Mouse (Mus musculus): ENCODE data around the gene 1190007I07Rik. TPM values are rescaled to one million over a fixed set of nuclear protein-coding genes. Genes with fewer than 3 reads are reported as not detected.

Gene 1190007I07Rik
- total RNA-seq (2014; fragmentation: Nextera tagmentation) (67.2 and 73.5 TPM in 2 replicates), total RNA-seq (2017) (75.8 and 104 TPM in 2 replicates)

GRCm38 (mm10) chr10:82622671-82623552 is at the start of gene 1190007I07Rik:
TSS of gene 1190007I07Rik (minus strand) at chr10:82623228.
- ATAC-seq (replicated peaks; ENCODE audit: poor library complexity, severe bottlenecking), result peak; percentile 91

GRCm38 (mm10) chr10:82670205-82670604 is 47.2 kb upstream of the 1190007I07Rik start:
- ATAC-seq (replicated peaks; ENCODE audit: poor library complexity, severe bottlenecking), result peak; percentile 62

DNA sequence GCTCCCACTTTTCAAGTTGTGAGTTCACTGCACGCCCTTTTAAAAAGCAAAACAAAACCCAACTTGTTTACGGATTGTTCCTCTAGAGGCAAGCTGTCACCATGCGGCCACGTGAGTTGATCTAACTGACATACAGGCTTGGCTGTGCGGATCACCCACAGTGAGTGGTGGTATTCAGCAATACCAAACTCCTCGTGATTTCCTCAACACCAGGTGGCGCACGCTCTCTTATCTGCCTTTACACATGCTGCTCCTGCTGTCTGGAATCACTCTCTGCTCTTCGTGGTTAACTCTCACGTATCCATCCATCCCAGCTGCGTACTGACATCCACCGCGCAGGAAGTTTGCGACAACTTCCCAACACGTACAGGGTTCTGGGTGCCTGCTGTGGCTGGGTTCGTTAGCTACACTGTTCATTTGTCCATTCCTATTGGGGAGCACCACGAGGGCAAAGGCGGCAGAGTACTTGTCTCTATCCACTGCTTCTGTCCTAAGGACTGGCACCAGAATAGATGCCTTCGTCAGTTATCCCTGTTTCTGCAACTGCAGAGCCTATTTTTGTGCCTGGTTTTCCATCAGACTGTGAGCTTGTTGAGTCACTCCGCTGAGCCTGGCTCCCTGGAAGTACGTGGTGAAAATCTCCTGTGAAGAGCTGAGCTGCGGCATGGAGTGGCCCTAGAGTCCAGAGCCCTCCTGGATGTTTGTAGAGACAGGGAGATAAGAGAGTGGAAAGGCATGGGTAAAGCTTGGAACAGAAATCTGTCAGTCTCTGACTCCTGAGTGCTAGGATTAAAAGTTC is 43.6 kb upstream of the 1190007I07Rik start:
- ATAC-seq (replicated peaks; ENCODE audit: poor library complexity, severe bottlenecking), result peak; percentile 84

DNA sequence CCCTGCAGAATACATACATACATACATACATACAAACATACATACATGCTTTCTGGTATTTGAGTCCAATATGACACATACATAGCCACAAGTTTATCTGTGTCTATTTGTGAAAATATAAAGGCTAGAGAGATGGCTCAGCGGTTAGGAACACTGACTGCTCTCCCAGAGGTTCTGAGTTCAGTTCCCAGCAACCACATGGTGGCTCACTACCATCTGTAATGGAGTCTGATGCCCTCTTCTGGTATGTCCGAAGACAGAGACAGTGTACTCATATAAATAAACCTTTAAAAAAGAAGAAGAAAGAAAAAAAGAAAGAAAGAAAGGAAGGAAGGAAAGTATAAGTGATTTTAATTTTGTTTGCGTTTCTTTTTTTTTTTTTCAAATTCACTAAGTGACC is 42.9 kb upstream of the 1190007I07Rik start:
- ATAC-seq (replicated peaks; ENCODE audit: poor library complexity, severe bottlenecking), result no peak

- ATAC-seq (replicated peaks; ENCODE audit: poor library complexity, severe bottlenecking), result no peak
These were observed 40.3 kb upstream of the 1190007I07Rik start for GRCm38 (mm10) chr10:82663289-82663688.

- ATAC-seq (replicated peaks; ENCODE audit: poor library complexity, severe bottlenecking), result peak; percentile 62
These were observed 39.4 kb upstream of the 1190007I07Rik start for GRCm38 (mm10) chr10:82662267-82662990.

DNA sequence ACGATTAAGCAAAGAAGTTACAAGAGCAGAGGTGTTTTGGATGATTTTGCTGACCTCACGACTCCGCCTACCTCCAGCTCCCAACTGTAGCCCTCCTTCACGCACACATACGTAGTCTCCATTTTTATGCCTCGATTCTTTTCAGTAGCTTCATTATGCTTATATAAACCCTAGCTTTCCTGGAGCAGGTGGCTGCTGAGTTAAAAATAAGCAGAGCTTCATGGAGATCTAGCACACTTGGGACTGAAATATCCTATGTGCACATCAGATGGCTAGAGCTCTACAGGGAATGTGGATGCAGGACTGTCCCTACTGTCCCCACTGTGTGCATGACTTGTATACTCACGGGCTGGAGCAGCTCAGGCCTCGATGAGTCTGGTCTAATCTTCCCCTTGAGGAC is 38.8 kb upstream of the 1190007I07Rik start:
- ATAC-seq (replicated peaks; ENCODE audit: poor library complexity, severe bottlenecking), result no peak

DNA sequence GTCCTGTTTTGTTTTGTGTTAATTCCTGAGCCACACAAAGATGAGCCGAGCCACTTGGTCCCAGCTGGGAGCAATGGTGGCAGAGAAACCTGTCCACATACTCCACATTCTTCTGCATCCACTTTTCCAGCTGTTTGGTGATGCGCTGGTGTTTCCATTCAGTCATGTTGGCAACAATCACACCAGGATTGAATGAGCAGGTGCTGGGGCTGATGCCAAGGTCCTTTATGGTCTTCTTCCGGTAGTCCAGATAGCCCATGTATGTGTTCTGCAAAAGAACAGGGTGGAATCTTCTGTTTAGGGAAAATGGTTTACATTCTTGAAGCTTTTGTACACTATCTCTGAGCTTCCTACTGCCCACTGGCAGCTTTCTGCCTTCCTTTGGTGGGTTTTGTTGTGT is 31.6 kb upstream of the 1190007I07Rik start:
- no peak for ATAC-seq (replicated peaks; ENCODE audit: poor library complexity, severe bottlenecking)

GRCm38 (mm10) chr10:82652625-82653024 is 29.6 kb upstream of the 1190007I07Rik start:
- ATAC-seq (replicated peaks; ENCODE audit: poor library complexity, severe bottlenecking), result no peak

DNA sequence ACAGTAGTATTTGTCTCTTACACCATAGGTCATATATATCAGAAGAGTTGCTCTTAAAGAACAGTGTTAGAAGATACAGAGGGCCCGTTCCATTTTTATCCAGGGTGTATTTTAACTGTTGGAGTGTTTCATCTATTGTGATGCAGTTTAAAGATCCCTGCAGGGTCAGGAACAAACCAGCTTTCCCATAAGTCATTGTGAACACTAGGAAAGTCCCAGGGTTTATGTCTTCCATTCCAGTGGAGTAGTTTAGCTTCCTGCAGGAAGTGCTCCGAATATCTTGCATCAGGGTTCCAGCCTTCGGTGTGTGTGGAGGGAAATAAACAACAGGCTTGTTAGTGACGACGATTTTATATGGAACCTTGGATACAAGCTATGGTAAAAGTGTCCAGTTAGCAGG is 28.2 kb upstream of the 1190007I07Rik start:
- ATAC-seq (replicated peaks; ENCODE audit: poor library complexity, severe bottlenecking), result no peak

DNA sequence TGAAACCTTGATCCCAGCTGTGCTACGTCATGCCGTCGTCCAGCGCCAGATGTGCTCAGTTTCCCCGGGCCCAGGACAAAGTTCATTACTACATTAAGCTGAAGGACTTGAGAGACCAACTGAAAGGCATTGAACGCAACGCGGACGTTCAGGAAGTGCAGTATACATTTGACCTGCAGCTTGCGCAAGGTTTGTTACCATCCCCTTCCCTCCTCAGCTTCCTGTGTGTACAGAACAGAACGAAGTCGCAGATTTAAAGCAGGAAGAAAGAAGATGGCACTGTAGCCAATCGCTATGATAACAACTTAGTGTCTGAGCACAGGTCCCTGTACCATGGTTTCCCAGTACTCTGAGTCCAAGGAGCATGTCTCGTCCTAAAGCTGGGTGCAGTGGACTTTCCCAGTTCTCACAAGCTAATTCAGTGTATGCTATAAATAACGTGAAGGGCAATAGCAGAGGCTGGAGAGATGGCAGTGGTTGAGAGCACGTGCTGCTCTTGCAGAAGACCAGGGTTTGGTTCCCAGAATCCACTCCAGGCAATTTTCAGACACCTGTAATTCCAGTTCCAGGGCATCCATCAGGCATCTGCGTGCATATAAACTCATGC is 24.3 kb upstream of the 1190007I07Rik start:
- ATAC-seq (replicated peaks; ENCODE audit: poor library complexity, severe bottlenecking), result peak; percentile 99

DNA sequence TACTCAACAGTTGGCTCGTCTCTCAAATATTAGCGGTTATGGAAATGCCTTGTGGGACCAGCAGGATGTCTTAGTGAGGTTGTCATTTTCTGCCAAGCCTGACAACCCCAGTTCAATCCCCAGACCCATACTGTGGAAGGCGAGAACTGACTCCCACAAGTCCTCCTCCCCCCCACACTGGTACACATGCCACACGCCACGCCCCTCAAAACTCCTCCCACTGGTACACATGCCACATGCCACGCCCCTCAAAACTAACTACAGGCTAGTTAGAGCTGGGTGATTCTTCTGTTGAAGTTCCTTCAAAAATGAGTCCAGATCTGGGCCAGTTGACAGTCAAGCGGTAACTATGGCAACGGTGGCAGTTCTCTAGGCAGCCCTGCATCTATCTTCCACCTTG is 23.1 kb upstream of the 1190007I07Rik start:
- ATAC-seq (replicated peaks; ENCODE audit: poor library complexity, severe bottlenecking), result 0 out of 2 replicates have a peak, but pooled peaks have one; percentile 28

GRCm38 (mm10) chr10:82641481-82641880 is 18.5 kb upstream of the 1190007I07Rik start:
- ATAC-seq (replicated peaks; ENCODE audit: poor library complexity, severe bottlenecking), result no peak

DNA sequence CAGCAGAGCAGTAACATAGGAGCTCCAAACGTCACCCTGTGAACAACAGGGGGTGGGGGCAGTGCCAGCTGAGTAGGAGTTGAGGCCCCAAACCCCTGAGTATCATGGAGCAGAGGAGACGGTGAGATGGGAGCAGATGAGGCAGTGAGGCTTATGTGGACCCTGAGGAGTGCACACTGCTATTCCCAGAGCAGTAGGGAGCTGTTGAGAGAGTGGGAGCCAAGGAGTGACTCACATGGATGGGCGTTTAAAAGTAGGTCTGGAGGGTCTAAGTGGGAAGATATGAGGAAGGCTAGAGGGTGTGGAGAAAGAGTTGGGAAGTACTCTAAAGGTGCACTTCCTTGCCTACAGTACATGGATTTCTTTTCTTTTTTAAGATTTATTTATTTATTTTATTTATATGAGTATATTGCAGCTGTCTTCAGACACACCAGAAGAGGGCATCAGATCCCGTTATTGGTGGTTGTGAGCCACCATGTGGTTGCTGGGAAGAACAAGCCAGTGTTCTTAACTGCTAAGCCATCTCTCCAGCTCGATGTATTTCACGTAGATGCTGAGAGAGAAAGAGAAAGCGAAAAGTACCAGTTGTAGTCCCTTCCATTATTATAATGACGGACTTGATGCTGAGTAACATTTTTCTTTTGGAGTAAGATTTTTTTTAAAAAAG is 16.1 kb upstream of the 1190007I07Rik start:
- ATAC-seq (replicated peaks; ENCODE audit: poor library complexity, severe bottlenecking), result no peak

- ATAC-seq (replicated peaks; ENCODE audit: poor library complexity, severe bottlenecking), result no peak
These were observed 13.3 kb upstream of the 1190007I07Rik start for GRCm38 (mm10) chr10:82636321-82636720.

DNA sequence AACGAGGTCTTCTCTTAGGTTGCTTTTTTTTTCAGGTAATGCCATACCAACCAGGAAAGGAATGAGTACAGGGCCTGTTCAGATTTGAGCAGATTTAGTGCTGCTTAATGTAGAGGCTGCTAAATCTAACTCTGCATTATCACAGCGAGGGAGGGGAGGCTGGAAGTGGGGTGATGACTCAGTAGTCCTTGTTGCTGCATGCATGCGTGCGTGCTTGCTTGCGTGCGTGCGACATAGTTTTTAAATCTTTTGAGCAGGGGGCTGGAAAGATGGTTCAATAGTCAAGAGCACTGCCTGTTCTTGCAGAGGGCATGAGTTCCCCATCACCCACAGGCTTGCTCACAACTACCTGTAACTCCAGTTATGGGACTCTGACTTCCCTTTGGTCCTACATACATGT is 11.3 kb upstream of the 1190007I07Rik start:
- no peak for ATAC-seq (replicated peaks; ENCODE audit: poor library complexity, severe bottlenecking)

DNA sequence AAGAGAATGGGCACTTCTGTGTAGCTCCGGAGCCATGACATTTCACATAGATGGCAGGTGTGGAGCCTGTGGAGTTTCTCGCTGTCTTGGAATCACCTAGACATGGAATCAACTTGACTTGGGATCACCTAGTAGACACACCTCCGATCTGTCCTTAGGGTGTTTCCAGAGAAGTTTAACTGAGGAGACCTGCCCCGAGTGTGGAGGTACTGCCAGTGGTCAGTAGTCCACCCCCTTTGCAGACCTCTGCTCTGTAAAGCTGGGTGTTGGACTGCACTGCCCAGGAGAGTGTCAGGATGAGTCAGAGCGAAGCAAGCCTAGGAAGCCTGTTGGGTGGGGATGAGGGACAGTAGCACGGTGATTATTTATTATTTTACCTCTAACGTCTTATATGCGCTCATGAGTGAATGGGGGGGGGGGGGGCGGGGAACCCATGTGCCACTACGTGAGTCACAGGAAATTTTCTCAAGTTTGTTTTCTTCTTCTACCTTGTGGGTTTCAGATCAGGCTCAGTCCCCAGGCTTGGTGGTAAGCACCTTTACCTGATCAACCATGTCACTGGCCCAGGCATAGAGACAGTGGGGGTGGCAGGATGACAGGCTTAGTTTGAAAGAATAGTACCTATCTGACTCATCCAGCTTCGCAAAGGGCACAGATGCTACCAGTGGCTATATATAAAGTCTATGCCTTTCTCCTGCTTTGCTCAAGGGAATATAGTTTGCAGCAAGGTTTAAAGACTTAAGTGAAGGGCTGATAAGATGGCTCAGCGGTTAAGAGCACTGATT is 9.7 kb upstream of the 1190007I07Rik start:
- ATAC-seq (replicated peaks; ENCODE audit: poor library complexity, severe bottlenecking), result no peak

GRCm38 (mm10) chr10:82631133-82631532 is 8.1 kb upstream of the 1190007I07Rik start:
- ATAC-seq (replicated peaks; ENCODE audit: poor library complexity, severe bottlenecking), result no peak

GRCm38 (mm10) chr10:82630497-82630896 is 7.5 kb upstream of the 1190007I07Rik start:
- no peak for ATAC-seq (replicated peaks; ENCODE audit: poor library complexity, severe bottlenecking)

Data from granulocyte monocyte progenitor cell, adult 5-6 weeks (primary cell).